Mouse (Mus musculus) kidney, adult 2 months (tissue): Measurements from ENCODE around the gene Fuz.

Experiments
- CTCF ChIP-seq: fragments of 200-500 bp; conservative IDR thresholded peaks from 2 replicates; pipeline ENCODE4 v1.5.1; 2011; ENCODE audit warnings: low read depth, mild to moderate bottlenecking, control low read depth, low read length, moderate library complexity, mixed read lengths; ENCODE audit not compliant: insufficient read depth, insufficient read length
- POLR2A ChIP-seq: fragments of 200-500 bp; IDR thresholded peaks from one replicate; pipeline ENCODE4 v1.6.1; 2011; ENCODE audit warnings: low read depth, low read length, control low read depth

DNA sequence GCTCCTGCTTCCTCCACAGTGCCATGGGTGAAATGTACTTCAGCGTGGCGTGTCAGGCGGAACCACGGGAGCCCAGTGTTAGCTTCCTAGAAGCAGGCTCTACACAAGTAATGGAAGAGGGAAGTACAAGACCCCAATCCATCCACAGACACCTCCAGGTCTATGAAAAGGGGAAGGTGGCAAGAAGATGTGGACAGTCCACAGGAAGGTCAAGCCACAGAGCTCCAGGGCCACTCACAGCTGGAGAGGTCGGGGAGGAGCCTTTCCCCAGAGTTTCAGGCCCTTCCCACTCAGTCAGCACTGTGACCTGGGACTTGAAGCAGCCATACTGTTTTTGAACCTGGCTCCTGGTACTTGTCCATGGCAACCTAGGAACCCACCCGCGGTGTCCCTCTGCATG is 8.9 kb upstream of the Fuz start:
- TF ChIP-seq CTCF: no peak
- no peak for TF ChIP-seq POLR2A
